Mouse (Mus musculus) ES-Bruce4 (cell line): ENCODE measurements around the gene Stim2. TPM values are rescaled to one million over a fixed set of nuclear protein-coding genes. Genes with fewer than 3 reads are reported as not detected.

Experiments used
- H3K27ac ChIP-seq: 2 replicates; pipeline ENCODE4 v1.5.1; 2012; ENCODE audit warnings: low read length, inconsistent platforms; ENCODE audit not compliant: insufficient read depth
- H3K27me3 ChIP-seq: 2 replicates; pipeline ENCODE4 v1.6.1; 2012; ENCODE audit warnings: mild to moderate bottlenecking, low read length, inconsistent platforms; ENCODE audit not compliant: control insufficient read depth, poor library complexity, insufficient read depth, severe bottlenecking
- H3K36me3 ChIP-seq: 2 replicates; pipeline ENCODE4 v1.6.1; 2012; ENCODE audit warnings: inconsistent platforms, mild to moderate bottlenecking, low read length, moderate library complexity; ENCODE audit not compliant: control insufficient read depth, poor library complexity, insufficient read depth, severe bottlenecking
- H3K4me1 ChIP-seq: one replicate; pipeline ENCODE4 v1.8.1; 2011; ENCODE audit warnings: low read length; ENCODE audit not compliant: control insufficient read depth, insufficient read depth
- H3K4me3 ChIP-seq: 2 replicates; pipeline ENCODE4 v1.5.1; 2011; ENCODE audit warnings: low read depth, mild to moderate bottlenecking, low read length
- H3K9ac ChIP-seq: 2 replicates; pipeline ENCODE4 v1.6.1; 2012; ENCODE audit warnings: low read depth, mild to moderate bottlenecking, inconsistent platforms; ENCODE audit not compliant: poor library complexity, severe bottlenecking
- H3K9me3 ChIP-seq: replicated peaks from 2 replicates; pipeline ENCODE4 v1.6.1; 2012; ENCODE audit warnings: mild to moderate bottlenecking, low read length, inconsistent platforms; ENCODE audit not compliant: control insufficient read depth, poor library complexity, insufficient read depth, severe bottlenecking
- CTCF ChIP-seq: IDR thresholded peaks from one replicate; pipeline ENCODE4 v1.8.1; 2011; ENCODE audit warnings: low read depth, low read length
- EP300 ChIP-seq: IDR thresholded peaks from 2 replicates; pipeline ENCODE4 v1.6.1; 2011; ENCODE audit warnings: low read depth, low read length; ENCODE audit not compliant: insufficient read depth
- POLR2A ChIP-seq: IDR thresholded peaks from one replicate; pipeline ENCODE4 v1.8.1; 2011; ENCODE audit warnings: low read length; ENCODE audit not compliant: insufficient read depth
- polyA plus RNA-seq: library from polyadenylated mRNA; stranded (reverse); fragments of >200 nt; gene quantifications from 2 replicates; pipeline ENCODE4 v1.2.4, GENCODE M21; 2011; ENCODE audit warnings: low read depth; ENCODE audit not compliant: missing spikeins, insufficient read depth, insufficient read length

Stim2 gene
- polyA plus RNA-seq, 1 experiment, result 15.2 TPM

GRCm38 (mm10) chr5:53996822-53997221, 1.5 kb upstream of the Stim2 start:
- Histone ChIP-seq H3K9ac (no peak overlapping the region), H3K4me3 (no peak overlapping the region), H3K36me3 (no peaks in the 10 kb centered on the region), H3K27me3 (no peaks in the 10 kb centered on the region), H3K4me1 (no peaks in the 10 kb centered on the region), H3K9me3 (no peaks in the 10 kb centered on the region), H3K27ac (no peak overlapping the region)
- TF ChIP-seq CTCF (no peak), EP300 (no peak), POLR2A (no peak)

GRCm38 (mm10) chr5:53998743-53999460, 603 bp downstream of the Stim2 start:
- Histone ChIP-seq H3K4me1 (no peaks in the 10 kb centered on the region), H3K27ac (no peak overlapping the region), H3K9me3 (no peaks in the 10 kb centered on the region), H3K27me3 (no peaks in the 10 kb centered on the region), H3K36me3 (no peaks in the 10 kb centered on the region), H3K9ac (peak overlapping the region; percentile 92), H3K4me3 (peak overlapping the region; percentile 89)
- TF ChIP-seq CTCF (no peak), EP300 (no peak), POLR2A (no peak)

GRCm38 (mm10) chr5:53999461-53999770, 1.1 kb downstream of the Stim2 start:
- H3K4me3 ChIP-seq, result peak overlapping the region; percentile 89
- H3K27me3 ChIP-seq, result no peaks in the 10 kb centered on the region
- H3K27ac ChIP-seq, result no peak overlapping the region
- TF ChIP-seq CTCF, result no peak
- no peak for TF ChIP-seq EP300
- no peak for TF ChIP-seq POLR2A
- H3K9me3 ChIP-seq, result no peaks in the 10 kb centered on the region
- H3K9ac ChIP-seq, result peak overlapping the region; percentile 92; the same call in 1 of the 2 replicates
- no peaks in the 10 kb centered on the region for H3K4me1 ChIP-seq
- no peaks in the 10 kb centered on the region for H3K36me3 ChIP-seq

GRCm38 (mm10) chr5:53999831-54000230, 1.5 kb downstream of the Stim2 start:
- Histone ChIP-seq H3K9ac (peak overlapping the region; percentile 92; the same call in 1 of the 2 replicates), H3K27ac (no peak overlapping the region), H3K4me1 (no peaks in the 10 kb centered on the region), H3K27me3 (no peaks in the 10 kb centered on the region), H3K4me3 (no peak overlapping the region), H3K36me3 (no peaks in the 10 kb centered on the region), H3K9me3 (no peaks in the 10 kb centered on the region)
- TF ChIP-seq POLR2A, result no peak
- TF ChIP-seq EP300, result no peak
- no peak for TF ChIP-seq CTCF

- no peaks in the 10 kb centered on the region for H3K4me1 ChIP-seq
- H3K4me3 ChIP-seq, result no peak overlapping the region
Observed at GRCm38 (mm10) chr5:54001021-54001420, 2.7 kb downstream of the Stim2 start.

GRCm38 (mm10) chr5:54005111-54005864, 7.0 kb downstream of the Stim2 start:
- no peaks in the 10 kb centered on the region for H3K27me3 ChIP-seq
- no peaks in the 10 kb centered on the region for H3K9me3 ChIP-seq
- H3K4me3 ChIP-seq, result no peak overlapping the region
- TF ChIP-seq POLR2A, result no peak
- no peak for TF ChIP-seq CTCF
- TF ChIP-seq EP300, result no peak
- H3K27ac ChIP-seq, result no peak overlapping the region
- H3K9ac ChIP-seq, result no peak overlapping the region
- H3K4me1 ChIP-seq, result no peaks in the 10 kb centered on the region
- no peaks in the 10 kb centered on the region for H3K36me3 ChIP-seq

More at GRCm38 (mm10) chr5:54001021-54001420, 2.7 kb downstream of the Stim2 start:
- TF ChIP-seq EP300, result no peak
- no peak for TF ChIP-seq CTCF
- TF ChIP-seq POLR2A, result no peak
- Histone ChIP-seq H3K27me3 (no peaks in the 10 kb centered on the region), H3K27ac (no peak overlapping the region), H3K36me3 (no peaks in the 10 kb centered on the region), H3K9ac (no peak overlapping the region), H3K9me3 (no peaks in the 10 kb centered on the region)
